Mouse (Mus musculus): ENCODE data around the gene Tmem269.
A peak's percentile ranks its signal among the peaks of the same experiment; 100 is the strongest.

Tmem269 gene

DNA sequence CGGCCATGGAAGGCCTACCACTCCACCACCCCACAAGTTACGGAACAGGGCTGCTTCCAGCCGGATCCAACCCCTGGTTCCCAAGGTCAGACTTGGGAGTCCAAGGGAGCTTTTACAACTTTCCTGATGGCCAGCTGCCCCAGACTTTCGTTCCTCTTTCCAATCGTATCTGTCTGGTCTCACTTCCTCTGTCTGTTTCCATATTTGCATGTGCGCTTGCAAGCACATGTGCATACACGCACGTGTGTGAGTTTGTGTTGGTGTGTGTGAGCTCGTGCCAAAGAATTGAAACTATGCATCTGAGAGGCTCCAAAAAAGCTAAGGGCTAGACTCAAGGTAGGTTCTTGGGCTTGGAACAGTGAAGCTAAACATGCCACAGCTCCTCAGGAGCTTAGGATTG, 36.6 kb downstream of the Tmem269 start:
- DNase-seq (ENCODE audit: low spot score), result no peak

DNA sequence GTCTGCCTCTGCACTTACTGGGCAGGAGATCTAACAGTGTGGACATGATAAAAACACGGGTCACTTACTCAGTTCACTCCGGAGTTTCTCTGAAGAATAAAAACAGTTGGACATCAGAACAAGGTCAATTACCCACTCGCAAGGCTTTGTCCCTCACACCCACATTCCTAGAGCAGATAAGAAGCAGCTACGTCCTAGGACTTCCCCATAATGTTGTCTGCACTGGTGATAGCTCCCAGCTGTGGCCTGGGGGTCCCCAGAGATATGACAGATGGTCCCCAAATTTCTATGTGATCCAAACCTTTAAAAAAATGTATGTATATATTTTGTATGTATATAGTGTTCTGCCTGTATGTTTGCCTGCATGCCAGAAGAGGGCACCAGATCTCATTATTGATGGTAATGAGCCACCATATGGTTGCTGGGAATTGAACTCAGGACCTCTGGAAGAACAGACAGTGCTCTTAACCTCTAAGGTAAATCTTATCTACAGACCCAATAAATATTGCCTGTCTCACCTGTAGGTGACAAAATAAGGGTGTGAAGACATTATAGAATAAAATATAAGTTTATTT, 37.8 kb downstream of the Tmem269 start:
- no peak for DNase-seq (ENCODE audit: low spot score)

DNA sequence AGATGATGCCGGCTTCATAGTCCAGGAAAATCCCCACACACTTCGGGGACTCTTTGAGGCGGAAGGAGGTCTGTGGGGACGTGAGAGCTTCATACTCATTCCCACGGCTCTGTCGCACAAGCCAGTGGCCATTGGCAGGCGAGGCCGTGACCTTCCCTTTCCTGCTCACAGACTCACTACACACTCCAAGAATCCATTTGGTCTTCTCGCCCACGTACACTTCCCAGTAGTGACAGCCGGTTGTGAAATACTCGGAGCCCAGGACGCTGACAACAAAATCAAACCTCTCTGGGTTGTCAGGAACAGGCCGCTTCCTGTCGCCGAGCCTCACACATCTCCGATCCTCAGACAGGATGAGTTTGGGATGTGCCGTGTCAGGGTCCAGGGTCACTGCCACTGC, 39.7 kb downstream of the Tmem269 start:
- no peak for DNase-seq (ENCODE audit: low spot score)

DNA sequence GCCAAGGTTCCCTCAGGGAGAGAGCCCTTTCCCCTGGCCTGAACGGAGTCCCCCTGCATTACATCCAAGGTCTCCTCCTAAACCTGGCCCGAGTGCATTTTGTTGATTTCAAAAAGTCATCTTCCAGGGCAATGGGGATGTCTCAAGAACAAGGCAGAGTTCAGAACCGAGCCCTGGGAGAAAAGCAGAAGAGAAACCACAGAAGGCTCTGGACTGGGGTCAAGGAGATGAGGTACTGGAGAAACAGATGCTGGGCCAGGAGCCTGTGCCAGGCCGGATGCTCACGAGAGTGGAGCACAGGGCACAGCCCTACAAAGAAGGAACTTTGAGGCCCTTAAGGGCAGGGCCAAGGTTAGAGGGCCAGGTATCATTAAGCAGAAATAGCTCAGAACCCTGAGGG, 40.3 kb downstream of the Tmem269 start:
- DNase-seq (ENCODE audit: low spot score), result no peak

DNA sequence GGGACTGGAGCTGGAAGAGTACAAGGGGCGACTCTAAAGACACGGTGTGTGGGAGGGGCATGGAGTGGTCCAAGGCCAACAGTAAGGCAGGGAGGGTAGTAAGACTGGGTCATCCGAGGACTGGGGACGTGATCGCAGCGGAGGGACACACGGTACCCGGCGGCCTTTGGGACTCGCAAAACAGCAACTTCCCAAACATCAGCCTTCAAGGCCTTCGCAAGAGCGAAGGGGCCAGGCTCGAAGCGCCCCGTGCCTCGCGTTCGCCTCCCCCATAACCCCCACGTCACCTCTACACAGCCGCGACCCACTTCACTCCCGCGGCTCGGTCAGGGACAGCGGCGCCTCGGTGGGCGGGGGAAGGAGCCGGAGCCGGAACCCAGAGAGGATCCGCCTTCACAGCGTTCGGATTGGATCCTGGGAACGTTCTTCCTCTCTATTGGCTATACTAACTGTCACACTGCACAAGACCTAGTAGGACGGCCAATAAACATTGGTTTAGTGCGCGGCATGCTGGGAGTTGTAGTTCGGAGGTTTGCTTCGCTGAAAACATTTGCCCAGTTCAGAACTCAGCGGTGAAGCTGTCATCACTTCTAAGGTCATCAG, 44.1 kb downstream of the Tmem269 start, which contains the start of gene Zfp691:
Zfp691 (minus strand) TSS at position 345 of the 603 bp plus-strand sequence.
- peak; percentile 95 for DNase-seq (ENCODE audit: low spot score)

DNA sequence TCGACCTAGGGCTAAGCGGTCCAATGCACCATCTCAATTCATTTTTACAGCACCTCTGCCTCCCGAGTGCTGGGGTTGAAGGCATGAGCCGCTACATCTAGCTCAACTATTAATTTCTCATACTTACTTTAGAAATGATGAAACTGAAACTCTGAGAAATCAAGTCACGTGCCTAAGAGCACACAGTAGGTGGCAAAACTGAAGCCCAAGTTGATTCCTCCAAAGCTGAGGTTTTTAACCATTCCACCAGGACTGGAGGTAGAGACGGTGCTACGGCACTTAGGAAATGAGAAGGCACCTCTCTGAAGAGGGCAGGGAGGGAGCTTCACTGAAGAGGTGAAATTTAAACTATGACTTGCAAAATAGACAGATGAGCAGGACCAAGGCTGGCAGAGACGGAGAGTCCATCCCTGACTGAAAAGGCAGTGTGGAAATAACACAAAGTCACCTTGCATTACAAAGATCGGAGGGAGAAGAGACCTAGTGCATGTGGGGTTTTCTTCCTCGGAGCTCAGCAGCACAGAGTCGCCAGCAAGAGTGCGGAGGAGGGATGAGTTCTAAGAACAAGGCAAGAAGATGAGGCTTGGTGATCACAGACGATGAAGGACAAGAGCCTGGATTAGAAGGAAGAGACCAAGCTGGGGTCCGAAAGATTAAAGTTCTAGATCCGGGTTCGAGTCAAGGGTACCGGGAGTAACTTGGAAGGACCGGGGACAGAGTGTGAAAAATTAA, 44.9 kb downstream of the Tmem269 start:
- no peak for DNase-seq (ENCODE audit: low spot score)

DNA sequence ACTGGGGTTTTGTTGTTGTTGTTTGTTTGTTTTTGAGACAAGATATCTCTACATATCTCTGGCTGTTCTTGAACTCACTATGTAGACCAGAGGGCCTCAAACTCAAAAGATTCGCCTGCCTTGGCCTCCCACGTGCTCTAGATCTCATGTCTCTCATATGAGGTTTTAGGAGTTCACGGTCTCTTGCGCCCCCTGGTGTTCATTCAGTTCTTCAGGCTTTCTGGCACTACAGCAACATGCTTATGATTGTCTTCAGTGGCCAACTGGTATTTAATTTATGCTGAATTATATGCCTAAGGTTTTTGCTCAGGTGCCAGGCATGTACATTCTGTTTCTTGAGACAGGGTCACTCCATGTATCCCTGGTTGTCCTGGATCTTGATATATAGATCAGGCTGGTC, 50.4 kb downstream of the Tmem269 start:
- peak; percentile 90 for DNase-seq (ENCODE audit: low spot score)

DNA sequence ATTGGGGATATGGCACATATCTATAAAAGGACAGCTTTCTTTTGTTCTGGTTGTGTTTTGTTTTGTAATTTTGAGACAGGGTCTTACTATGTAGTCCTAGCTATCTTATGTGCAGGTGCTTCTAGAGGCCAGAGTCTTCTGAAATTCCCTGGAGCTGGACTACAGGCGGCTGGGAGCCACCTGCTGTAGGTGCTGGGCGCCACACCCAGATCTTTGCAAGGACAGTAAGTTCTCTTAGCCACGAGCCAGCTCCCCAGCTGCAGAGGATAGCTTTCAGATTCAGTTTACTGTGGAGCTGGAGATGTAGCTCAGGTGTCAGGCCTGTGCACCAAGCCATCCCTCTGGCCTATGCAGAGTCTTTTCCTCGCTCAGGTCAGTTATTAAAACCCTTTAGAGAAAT, 50.9 kb downstream of the Tmem269 start:
- no peak for DNase-seq (ENCODE audit: low spot score)

DNA sequence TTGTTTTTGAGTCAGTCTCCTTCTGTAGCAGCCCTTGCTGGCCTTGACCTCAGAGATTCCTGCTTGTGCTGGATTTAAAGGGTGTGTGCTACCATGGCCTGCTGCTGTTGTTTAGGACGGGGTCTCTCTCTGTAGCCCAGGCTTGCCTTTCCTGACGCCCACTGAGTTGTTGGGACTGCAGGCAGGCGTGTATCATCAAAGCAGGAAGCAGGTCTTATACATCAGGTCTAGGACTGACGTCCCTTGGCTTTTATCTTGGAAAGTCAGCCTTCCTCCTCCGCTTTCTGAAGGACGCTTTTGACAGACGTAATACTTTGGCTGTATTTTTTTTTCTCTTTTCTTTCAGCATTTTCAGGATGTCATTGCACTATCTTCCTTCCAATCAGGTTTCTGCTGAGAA, 52.1 kb downstream of the Tmem269 start:
- no peak for DNase-seq (ENCODE audit: low spot score)

DNA sequence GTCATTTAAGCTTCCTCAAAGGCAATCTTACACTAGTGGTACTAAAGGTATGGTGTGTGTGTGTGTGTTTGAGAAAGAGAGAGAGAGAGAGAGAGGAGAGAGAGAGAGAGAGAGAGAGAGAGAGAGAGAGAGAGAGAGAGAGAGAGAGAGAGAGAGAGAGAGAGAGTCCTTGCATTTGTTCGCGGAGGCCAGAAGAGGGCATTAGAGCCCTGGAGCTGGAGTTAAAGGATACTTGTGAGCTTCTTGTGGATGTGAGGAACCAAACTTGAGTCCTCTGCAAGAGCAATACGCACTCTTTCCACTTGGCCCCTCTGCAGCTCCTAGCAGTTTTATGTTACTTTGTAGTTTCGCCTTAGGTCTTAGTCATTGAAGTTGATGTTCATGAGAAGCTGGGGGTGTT, 55.0 kb downstream of the Tmem269 start:
- DNase-seq (ENCODE audit: low spot score), result no peak

DNA sequence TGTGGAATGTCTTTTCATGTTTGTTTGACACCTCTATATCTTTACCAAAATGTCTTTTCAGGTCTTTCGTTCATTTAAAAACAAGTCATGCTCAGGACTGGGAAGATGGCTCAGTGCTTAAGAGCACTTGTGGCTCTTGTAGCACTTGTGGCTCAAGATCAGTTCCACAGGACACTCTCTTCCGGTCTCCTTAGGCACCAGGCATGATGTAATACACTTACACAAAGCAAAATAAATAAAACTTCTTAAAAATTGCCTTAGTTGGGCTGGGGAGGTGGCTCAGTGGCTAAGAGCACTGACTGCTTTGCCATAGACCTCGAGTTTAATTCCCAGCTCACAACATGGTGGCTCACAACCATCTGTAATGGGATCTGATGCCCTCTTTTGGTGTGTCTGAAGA, 56.7 kb downstream of the Tmem269 start:
- no peak for DNase-seq (ENCODE audit: low spot score)

DNA sequence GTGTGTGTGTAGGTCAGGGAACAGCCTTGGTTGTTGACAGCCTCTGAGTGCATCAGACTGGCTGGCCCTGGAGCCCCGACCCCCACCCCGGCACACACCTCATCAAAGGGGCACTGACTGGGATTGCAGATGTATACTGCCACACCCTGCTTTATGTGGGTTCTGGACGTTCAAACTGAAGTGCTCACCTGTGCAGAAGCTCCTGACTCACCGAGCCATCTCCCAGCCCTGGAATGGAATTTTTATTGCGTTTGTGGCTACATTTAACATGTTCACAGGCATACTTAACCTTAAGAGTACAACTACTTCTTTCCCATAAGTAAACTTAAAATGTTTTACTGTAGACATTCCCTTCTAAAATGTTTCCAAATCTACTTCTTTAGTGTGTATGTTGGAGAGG, 60.1 kb downstream of the Tmem269 start:
- DNase-seq (ENCODE audit: low spot score), result no peak

DNA sequence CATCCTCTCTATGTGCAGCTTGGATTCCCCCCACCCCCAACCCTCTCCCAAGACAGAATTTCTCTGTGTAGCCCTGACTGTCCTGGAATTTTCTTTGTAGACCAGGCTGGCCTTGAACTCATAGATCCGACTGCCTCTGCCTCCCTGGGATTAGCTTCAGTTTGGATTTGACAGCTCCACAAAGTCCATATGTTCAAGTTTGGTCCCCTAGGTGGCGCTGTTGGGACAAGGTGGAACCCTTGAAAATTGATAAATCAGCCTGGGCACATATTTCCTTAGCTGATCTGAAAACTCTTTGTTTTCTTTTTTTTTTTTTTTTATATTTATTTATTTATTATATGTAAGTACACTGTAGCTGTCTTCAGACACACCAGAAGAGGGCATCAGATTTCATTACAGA, 60.8 kb downstream of the Tmem269 start:
- peak; percentile 80 for DNase-seq (ENCODE audit: low spot score)
